Mouse (Mus musculus) mature B cell (primary cell): Measurements from ENCODE around the gene Cit.
"Not testable (repeated sequence)": the region's sequence is repeated elsewhere in the genome, so short reads cannot be mapped to it uniquely, and the experiment has no call there.

ENCODE experiments used
- in situ Hi-C: fragments of 300-500 bp; cut with MboI; formaldehyde crosslinking; loops from 2 replicates; pipeline ENCODE4 v1.14.3; 2019

Gene Cit

DNA sequence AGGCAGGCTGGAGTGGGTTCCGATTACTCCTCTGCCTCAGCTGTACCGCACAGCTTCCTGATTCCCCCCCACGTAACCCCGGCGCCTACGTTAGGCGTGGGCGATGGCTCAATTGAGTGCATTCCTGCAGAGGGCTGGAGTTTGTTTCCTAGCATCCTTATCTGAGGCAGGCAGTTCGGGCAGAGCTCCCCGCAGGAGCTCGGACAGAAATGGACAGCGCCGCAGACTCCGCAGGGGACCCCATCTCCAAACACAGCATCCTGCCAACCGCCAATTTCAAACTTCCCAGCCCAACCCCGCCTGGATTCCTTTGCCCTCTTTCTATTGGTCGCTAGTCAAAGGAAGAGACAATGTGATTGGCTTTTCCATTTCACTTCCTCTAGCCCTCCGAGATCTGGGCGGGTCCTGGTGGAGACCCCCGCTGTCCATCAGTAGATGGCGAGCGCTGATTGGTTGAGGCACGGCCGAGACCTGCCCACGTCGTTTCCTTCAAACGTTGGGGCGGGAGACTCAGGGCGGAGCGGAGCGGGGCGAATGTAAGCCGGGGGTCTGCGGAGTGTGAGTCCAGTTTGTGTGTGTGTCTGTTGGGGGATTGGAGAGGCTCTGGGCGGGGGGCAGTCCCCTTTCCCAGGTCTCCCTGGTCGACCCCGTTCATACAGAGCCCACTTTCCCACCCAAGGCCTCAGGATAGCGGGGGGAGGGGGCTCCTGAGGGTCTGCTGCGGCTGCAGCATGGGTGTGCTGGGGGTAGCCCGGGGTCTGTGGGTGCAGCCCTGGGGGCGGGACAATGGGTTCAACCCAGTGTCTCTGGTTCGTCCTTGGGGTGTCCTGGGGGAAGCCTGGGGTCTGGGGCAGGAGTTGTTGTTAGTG is at the start of gene Cit:
Cit (plus strand) TSS at position 513 of the 869 bp plus-strand sequence.
- in situ Hi-C loops: no loop called here

- in situ Hi-C loops: no loop called here
Observed at GRCm38 (mm10) chr5:115799016-115799894, 45.8 kb upstream of the Cit start.

DNA sequence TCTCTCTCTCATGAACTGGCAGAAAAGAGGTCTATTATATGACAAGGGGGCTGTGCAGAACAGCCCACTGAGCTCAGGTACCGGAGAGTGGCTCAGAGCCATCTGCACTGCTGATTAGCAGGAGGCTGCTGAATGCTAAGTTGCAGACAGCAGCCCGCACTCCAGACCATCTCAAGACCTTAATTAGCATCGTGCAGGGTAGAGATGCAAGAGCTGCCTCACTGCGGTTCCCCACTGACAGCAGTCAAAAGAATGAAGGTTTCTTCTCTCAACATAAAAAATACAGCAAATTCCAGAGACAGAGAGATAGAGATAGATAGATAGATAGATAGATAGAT is 45.2 kb upstream of the Cit start:
- in situ Hi-C loops: no loop called here

DNA sequence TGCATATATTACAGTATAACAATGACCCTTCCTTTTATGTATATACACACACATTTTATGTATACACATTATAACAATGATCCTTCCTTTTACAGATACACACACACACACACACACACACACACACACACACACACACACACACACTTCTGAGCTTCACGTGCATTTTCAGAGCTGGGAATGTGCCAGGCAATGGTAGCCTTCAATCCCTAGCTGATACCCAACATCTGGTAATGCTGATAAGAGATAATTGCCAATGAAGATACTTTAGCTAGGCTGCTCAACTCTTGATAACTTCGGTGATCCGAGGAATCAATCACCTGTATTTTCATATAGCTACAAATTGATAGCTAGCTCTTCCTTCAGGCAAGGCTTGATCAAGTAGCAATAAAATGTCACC is 32.8 kb upstream of the Cit start:
- in situ Hi-C loops: no loop called here

DNA sequence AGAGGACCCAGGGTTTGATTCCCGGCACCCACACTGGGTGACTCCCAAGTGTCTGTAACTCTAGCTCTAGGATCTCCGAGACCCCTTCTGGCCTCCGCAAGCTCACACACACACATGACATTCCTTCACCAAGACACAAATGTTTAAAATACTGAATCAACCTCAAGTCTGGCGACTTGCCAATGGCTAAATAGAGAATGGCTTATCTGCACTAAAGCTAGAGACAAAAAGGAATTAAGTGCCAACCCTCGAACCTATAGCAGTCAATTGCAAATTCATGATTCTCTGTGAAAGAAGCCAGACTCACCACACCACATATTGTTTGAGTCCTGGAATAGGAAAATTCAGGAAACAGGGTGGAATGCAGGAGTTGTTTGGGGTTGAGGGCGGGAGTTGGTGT is 28.1 kb upstream of the Cit start:
- in situ Hi-C loops: no loop called here

DNA sequence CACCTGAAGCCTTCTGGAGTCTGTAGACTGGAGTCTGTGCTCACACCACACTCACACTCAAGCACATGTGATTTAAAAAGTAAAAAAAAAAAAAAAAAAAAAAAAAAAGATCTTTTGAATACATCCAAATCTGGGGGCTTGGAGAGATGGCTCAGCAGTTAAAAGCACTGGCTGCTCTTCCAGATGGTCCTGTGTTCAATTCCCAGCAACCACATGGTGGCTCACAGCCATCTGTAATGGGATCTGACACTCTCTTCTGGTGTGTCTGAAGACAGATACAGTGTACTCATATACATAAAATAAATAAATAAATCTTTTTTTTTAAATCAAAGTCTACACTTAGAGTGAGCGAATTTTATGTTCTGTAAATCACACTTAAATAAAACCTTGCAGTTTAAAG is 27.4 kb upstream of the Cit start:
- in situ Hi-C loops: not testable (repeated sequence)

DNA sequence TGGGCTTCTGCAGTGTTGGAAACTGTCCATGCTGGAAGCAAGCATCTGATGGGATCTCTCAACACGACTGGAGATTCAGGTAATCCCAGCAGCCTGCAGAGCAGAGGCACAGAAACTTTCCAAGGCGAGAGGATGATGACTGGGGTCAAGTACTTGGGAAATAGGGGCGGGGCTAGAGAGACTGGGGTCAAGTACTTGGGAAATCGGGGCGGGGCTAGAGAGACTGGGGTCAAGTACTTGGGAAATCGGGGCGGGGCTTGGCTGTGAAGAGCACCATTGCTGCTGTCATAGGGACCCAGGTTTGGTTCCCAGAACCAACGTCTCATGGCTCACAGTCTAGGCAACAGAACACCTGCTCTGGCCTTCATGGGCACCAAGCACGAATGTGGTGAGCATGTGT is 25.1 kb upstream of the Cit start:
- in situ Hi-C loops: no loop called here

GRCm38 (mm10) chr5:115821200-115821599 is 23.9 kb upstream of the Cit start:
- in situ Hi-C loops: no loop called here

GRCm38 (mm10) chr5:115821910-115822309 is 23.2 kb upstream of the Cit start:
- in situ Hi-C loops: no loop called here

GRCm38 (mm10) chr5:115832754-115833153 is 12.3 kb upstream of the Cit start:
- in situ Hi-C loops: no loop called here

DNA sequence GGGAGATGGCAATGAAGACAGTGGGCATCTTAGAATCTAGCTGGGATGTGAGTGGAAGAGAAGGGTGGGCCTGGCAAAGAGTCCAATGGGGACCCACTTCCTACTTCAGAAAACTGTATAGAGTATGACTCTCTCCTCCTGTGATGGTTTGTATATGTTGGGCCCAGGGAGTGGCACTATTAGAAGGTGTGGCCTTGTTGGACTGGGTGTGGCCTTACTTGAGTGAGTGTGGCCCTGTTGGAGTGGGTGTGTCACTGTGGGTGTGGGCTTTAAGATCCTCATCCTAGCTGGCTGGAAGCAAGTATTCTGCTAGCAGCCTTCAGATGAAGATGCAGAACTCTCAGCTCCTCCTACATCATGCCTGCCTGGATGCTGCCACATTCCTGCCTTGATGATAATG is 11.3 kb upstream of the Cit start:
- in situ Hi-C loops: not testable (repeated sequence)

DNA sequence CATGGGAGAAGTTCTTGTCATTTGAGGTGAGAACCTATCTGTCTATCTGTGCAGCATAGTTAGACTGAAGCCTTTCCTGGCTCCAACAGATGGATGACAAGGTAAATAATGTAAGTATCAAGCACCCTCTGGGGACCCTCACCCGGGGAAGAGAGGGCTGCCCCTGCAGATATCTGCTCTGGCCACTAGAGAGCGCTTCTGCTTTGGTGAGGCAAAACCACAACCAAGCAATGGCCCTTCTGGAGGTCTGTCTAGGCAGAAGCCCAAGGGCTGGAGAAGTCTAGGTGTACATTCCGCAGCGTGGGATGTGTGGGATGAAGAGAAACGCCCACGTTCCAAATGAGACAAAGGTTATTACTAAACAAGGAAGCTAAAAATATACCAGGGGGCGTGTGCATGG is 9.8 kb upstream of the Cit start:
- in situ Hi-C loops: no loop called here

- in situ Hi-C loops: no loop called here
Observed at GRCm38 (mm10) chr5:115838059-115838458, 7.0 kb upstream of the Cit start.

DNA sequence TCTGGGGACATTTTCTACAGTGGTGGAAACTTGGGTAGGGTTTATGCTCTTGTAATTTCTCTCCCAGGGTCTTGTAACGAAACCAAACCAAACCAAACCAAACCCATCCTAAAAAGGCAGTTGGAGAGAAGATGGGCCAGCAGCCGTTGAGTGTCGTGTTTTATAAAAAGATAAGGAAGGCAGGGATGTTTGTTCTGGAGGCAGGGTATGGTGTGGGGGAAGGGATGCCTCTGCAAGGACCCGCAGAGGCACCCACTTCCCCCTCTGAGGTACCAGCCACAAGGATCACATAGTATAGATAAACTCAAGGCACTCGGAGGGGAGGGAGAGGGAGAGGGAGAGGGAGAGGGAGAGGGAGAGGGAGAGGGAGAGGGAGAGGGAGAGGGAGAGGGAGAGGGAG is 4.6 kb upstream of the Cit start:
- in situ Hi-C loops: no loop called here

DNA sequence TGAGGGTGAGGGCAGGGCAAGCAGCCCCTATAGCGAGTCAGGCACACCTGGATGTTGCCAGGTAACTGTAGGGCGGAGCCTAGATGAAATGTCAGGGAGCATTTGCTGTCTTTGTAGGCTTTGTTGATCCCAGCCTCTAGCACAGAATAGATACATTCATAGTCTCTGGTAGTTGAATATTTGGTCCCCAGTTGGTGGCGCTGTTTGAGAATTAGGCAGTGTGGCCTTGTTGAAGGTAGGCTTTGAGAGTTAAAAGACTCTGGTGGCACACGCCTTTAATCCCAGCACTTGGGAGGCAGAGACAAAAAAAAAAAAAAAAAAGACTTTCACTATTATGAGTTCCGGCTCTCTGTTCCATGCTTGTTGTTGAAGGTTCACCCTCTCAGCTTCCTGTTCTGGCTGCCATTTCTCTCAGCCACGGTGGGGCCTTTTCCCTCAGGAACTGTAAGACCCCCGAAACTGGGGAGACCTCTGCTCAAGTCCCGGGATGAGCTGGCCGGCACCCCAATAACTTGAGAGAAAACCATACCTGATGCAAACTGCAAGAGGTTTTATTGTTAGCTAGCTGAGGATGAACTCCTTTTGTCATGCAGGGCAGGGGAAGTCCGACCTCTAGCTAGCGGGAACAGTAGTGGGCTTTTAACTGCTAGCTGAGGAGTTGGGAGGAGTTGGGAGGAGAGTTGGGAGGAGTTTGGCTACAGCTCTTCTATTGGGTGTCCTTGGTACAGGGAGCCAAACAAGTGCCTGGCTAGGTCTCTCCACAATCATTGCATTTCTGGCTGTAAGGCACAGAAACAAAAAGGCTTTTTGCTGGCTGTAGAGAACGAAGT is 3.9 kb upstream of the Cit start:
- in situ Hi-C loops: no loop called here

DNA sequence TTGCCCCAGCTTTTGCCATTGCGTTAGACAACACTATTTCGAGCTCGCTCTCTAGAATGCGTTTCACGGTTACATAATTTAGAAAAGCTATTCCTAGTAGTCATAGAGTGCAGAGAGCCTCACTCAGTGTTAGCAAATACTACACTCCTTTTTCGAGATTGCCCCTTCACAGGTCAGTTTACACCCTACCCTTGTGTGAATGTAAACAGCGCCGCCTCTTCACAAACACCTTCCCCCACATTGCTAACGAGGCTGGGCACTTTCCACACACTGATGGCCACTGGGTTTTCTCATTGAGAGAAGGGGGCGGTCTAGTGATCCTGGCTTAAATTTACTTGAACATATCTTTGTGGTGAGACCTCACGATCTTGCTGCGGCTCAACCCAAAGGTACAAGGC is 711 bp upstream of the Cit start:
- in situ Hi-C loops: no loop called here

DNA sequence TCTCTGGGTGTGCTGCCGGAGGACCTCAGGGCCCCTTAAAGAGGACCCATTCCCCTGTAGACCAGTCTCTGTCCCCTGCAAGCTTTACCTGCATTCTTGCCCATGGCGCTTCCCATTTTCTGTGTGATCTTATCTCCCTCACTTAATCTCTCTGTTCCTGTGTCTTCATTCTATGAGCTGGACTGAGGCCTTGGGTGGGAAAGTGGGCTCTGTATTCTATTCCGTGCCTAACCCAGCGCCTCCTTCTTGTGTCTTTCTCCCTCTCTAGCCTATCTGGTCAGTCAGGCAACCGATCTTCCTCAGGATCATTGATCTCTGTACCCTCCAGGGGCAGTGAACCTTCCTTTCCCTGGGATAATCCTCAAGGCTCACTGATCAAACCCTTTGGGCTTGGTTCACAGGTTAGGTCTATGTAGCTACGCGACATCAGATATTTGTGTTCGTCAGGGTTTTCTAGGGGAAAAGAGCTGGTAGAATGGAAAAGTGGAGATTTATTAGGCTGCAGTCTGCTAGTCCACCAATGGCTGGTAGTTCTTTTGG is 627 bp downstream of the Cit start:
- in situ Hi-C loops: no loop called here

DNA sequence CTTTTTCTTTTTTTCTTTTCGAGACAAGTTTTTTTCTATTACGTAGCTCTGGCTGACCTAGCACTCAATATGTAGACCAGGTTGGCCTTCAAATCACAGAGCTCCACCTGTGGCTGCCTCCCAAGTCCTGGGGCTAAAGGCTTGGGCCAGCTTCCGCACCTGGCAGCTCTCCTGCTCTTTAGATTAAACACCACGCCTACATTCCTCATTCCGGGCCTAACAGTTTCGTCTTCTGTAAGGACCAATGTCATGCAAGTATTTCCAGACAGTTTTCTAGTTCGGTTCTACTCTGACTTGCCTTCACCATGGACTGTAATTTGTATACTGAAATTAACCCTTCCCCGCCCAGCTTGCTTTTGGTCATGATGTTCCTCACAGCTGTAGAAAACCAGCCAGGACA is 2.1 kb downstream of the Cit start:
- in situ Hi-C loops: no loop called here

- in situ Hi-C loops: no loop called here
Observed at GRCm38 (mm10) chr5:115848463-115848862, 3.4 kb downstream of the Cit start.

- in situ Hi-C loops: no loop called here
Observed at GRCm38 (mm10) chr5:115849263-115849829, 4.3 kb downstream of the Cit start.

- in situ Hi-C loops: no loop called here
Observed at GRCm38 (mm10) chr5:115850250-115851028, 5.4 kb downstream of the Cit start.
